Mouse (Mus musculus) cerebellum, adult 18-20 months (tissue): ENCODE results near the gene Brd3.

Source experiments
- DNase-seq, 2 experiments: peaks; one replicate each; pipeline ENCODE4 v3.0.0; 2021

The Brd3 gene

DNA sequence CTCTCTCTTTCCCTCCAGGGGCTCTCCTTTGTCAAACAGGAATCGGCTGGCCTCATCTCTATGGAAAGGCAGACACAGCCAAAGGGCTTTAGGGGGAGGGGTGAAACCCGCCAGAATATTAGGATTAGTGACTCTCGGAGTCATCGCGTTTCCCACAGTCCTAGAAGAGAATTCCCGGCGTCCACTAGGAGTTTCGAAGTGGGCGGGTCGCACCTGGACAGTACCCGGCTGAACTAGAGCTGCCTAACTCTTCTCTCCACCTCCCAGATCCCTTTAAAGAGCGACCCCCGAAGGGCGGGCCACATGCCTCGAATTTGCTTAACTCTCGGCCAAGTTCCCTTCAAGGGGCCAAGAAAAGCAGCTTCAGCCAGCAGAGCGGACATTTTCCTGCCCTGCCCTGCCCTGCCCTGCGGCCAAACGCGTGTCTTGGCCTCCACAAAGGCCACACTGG lies 82.3 kb downstream of the Brd3 start:
- no peak for DNase-seq

DNA sequence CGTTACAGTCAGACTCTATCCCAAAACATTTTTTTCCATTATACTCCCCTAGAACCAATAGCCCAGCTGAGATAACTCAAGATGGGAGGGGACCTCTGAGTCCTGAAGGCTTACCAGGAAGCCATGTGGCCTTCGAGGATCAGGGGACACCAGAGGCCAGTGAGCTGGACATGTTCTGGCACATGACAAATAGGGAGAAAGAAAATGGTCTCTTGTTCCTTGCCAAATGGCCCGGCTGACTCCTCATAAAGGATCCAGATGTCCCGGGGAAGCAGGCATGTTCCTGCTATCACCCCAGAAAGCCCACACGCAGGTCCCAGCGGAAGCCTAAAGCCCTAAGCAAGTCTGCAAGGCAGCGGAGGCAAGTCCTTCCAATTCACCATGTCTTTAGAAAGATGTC lies 83.9 kb downstream of the Brd3 start:
- no peak for DNase-seq

DNA sequence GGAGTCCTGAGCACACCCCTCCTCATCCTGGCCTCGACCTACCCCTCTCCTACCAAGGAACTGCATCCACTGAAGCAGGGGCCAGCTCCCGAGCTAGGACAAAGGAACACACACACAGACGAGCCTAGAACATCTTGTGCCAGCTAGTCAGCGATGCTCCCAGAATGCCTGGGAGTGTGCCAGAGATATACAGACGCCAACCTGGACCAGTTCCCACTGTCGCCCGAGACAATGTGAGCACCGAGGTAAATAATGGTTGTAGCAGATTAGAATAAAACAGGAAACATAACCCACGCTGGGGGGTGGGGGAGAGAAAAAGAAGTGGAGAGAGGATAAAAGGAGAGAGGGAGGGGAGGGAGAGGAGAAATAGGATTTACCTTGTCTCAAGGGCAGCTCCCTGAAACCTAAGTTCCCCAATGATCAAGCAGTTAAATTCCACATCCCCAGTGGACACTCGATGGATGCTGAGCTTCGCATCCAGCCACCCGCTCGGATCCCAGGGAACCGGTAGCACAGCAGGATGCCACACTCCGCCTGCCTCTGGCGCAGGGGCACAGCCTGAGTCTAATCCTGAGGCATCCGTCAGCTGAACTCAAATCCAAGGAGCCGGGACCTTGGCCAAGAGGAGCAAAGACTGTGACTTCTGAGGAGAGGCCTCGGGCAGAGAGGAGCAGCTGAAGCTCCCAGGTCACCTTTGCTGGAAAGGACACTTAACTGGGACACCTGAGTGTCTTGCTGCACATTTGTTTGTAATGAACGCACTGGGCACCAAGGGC lies 86.0 kb downstream of the Brd3 start:
- DNase-seq = peak; percentile 60 to 70

DNA sequence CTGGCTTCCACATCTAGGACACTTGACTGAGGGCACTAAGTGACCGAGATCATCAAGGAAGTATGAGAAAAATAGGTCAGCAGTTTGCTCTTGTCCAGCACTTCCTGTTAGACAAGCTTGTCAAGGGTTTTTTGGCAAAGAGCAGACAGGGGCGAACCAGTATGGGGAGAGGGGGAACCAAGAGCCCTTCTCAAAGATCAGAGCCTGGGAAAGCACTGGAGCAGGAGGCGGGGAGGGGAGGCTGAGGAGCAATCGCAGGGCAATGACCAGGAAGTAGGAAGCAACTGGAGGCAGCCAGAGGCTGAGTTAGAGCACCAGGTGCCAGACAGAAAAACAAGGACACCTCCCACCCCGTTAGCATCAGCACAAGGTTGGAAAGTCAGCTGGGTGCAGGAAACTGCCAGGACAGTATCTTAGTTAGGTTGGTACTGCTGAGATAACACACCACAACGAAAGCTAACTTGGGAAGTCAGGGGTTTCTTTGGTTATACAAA lies 88.8 kb downstream of the Brd3 start:
- no peak for DNase-seq

DNA sequence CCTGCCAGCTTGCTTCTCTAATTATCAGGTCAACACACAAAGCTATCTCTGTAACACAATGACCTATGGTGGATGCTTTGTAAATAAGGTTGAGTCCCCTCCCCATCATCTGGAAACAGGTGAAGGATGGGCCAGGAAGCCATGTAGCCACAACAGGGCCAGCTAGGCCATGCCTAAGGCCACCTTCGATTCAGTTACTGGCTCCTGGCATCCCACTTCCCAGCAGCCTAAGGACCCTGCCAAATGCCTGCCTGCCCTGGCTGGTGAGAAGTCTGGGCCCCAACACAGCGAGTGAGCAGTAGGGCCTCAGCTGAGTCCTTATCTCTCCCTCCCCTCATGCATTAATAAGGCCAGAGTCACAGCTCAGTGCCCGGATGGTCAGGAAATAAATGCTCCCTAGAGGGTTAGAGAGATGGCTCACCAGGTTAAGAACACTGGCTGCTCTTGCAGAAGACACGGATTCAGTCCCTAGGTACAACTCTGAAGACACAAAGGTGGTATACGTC lies 89.8 kb downstream of the Brd3 start:
- no peak for DNase-seq

DNA sequence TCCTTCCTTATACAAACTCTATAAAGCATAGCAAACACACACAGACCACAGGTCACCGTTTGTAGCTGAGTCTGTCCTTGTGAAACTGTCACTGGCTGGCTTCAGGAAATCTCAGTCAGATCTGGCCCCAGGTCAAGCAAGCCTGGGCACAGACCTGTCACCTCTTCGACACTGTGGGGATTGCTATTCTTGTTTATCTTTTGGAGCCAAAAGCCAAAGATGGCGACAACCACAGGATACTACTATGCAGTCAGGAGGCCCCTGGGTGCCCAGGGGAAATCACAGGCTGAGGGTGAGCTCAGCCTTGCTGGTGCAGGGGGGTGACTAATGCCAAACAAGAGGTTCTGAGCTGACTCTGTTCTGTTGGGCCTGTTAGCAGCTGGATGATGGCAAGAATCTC lies 91.0 kb downstream of the Brd3 start:
- no peak for DNase-seq

DNA sequence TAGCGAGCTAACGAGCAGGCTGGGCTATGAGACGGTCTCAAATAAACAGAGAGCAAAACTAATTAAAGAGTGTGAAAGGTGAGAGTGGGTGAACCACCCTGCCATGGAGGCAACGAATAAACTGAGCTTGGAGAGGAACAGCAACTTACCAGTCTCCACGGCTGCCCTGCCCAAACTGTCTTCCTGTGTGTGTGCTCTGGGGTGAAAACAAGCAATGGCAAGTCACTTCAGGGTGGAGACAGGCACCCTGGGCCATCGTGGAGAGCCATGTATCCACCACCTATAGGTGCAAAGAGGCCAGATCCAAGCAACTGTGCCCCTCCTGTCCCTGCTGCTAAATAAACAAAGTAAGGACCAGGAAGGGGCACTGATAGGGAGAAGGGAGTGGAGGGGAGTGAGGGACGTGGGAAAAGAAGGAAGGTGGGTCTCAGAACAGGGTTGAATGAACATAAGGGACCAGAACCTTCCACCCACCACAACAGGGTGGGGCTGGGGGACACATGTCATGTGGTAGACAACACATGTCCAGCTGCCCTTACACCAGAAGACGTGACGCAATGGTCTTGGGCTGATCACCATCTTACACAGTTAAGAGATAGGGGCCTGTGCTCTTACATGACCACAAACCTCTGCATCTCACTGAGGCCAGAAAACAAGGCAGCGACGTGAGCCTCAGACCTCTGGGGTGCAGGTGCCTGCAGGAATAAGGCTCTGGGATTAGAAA lies 92.2 kb downstream of the Brd3 start:
- no peak for DNase-seq

DNA sequence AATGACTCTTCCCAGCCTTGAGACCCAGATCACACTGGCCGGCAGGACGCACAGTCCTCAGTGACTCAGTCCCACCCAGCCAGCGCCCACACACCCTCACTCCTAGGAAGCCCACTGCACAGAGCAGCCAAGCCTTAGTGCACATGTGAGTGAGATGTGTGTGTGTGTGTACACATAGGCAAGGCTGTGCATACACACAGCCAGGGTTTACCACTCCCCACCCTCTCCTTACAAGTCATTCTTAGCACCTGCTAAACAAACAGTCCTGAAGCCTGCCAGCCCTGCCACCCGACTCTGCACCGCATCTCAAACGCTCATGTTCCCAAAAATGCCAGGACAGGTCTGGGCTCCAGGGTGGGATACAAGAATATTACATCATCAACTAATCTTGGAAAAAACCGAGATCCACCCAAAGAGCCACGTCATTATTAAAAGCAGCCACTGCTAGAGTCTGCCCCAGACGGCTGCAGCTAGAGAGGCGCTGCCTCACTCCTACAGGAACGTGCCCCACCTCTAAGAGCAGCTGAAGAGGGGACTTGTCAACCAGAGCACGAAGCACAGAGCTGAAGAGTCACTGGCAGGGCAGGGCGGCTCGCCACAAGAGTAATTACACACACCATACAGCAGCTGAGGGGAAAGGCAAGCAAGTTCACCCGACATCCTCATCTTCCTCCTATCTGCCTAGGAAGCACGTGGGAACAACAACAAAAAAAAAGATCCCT lies 93.4 kb downstream of the Brd3 start:
- DNase-seq = no peak

DNA sequence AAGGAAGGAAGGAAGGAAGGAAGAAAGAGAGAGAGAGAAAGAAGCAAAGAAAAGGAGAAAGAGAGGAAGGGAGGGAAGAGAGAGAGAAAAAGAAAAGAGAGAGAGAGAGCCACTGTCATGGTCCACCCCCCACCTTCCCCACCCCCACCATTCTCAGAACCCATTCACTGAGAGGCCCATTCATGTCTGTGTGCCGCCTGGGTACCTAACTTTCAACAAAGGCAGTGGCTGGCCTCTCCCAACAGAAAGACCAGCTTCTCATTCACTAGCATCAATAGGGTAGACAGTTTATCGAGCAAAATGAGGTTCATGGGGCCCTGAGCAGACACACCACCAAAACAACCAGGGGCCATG lies 93.9 kb downstream of the Brd3 start:
- DNase-seq = no peak

DNA sequence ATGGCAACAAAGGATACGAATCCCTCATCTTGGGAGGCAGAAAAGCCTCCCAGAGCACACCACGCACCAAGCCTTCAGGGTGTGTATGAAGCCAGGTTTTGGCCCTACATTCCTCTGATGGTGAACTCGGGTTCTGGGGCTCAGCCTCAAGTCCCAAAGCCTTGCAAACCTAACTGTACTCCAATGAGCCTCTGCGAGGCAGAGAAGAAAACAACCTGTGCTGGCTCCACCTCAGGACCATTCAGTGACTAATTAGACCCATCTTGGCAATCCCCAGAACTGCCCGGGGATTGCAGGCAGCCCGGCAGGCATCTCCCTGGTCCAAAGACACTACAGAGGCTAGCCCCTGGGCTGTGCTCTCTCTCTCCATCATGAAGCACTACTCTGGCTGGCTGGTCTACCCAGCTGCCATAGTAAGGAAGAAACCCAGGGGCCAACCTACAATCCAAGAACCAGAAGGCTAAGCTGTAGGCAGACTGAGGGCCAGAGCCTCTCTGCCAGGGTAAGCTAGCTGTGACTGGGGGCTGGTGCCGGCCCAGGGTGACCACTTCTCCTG lies 95.1 kb downstream of the Brd3 start:
- DNase-seq = no peak

DNA sequence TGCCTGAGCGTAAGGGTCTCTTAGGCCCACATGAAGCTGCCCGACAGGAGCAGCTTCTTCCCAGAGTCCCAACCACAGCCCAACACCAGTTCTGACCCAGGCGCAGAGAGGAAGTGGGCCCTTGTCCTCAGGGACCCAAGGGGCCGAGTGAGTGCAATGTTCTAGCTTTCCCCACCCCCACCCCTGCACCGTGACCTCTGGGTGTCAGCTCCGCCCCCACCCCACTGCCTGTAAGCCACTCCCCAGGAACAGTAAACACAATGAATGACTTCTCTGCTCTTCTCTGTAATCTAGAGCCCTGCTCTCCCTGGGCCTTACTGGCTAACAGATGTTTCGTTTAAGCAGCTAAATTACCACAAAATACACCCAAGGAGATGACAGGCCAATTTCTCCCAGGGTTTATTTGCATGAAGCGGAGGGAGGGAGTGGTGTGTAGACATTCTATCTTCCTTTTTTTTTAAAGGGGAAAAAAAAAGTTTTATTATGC lies 95.7 kb downstream of the Brd3 start:
- DNase-seq = no peak

DNA sequence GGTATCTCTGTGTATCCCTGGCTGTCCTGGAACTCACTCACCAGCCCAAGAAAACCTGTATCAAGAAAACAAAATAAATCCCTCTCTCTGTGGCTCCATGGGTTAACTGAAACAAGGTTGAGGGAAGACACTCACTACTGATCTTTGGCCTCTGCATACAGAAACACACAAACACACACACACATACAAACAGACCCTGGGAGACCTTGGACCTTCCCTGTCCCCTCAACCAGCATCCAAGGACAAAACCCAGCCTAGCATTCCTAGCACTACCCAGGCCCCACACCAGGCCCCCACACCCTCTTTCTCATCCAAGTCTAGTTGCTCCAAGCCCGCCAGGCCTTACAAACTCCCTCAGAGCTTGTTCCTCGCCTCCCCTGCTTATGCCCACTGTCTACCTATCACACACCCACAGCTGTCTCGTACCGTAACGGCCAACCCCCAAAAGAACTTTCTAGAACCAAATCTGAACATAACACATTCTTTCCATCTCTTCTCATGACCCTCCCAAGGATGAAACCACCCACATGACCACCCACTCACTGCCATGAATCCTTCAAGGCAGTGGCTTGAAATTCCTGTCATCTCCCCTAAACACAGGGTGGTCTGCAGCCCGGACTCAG lies 96.8 kb downstream of the Brd3 start:
- DNase-seq = no peak

DNA sequence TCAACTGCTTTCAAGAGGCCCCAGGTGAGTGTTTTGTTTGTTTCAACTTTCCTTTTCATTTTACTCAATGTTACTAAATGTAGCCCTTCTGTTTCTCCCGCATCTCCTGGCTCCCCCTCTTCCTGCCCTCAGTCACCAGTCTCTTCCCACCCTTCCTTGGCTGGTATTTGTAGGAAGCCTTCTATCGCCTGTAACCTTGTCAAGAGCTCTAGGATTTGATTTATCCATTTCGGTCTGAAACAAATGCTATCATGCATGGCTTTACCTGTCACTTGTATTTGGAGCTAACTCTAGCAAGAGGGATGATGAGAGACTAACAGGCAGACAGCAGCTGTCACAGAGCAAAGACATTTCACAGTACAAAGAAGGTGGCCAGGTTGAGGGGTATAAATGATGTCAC lies 99.3 kb downstream of the Brd3 start:
- DNase-seq = no peak

DNA sequence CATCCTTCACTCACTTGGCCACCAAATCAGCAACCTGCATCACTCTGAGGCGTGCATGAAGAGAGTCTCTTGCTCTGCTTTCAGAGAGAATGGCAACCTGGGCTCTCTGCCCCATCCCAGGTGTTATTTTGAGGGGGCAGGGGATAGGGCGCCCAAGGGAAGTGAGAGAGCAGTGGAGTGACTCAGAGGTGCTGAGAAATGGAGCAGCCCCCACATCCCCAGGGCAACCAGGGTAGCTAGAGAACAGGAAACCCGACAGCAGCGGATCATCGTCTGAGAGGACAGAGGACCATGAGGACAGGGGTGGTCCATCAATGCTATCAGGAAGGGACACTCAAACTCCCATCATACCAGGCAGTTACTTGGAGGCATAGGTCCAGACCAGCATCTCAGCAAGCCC lies 100.5 kb downstream of the Brd3 start:
- no peak for DNase-seq

DNA sequence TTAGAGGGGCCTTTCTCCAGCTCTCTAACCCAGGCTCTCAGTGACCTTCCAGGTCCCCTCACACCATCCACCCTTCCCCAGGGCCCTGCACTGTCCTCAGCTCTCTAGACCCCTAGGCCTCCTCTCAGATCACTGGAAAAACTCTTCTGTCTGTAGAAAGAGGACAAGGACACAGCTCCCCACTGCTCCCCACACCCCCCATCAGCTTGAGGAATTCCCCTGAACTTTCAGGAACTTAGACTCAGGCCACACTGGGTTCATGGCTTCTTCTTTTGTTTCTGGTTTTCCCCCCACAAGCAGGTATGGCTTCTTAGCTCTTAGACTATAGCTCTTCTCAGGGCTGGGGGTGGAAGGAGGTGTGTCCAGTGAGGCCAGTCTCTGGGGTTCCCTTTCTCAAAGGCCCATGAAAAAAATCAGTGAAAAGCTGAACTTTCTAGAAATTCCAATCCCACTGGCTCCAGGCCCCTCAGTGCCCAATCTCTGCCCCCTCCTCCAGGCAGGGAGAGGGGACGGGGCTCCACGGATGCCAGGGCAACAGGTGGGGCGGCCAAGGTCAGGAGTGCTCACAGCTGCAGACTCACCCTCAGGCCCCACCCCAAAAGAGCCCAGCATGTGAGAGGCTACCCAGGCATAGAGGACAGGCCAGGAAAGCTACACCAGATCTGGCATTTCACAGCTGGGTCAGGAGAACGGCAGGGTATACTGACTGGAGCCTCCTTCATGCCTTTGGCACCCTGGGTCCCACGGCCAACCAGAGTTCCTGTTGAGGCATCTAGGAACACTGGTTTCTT lies 102.2 kb downstream of the Brd3 start:
- DNase-seq = no peak

DNA sequence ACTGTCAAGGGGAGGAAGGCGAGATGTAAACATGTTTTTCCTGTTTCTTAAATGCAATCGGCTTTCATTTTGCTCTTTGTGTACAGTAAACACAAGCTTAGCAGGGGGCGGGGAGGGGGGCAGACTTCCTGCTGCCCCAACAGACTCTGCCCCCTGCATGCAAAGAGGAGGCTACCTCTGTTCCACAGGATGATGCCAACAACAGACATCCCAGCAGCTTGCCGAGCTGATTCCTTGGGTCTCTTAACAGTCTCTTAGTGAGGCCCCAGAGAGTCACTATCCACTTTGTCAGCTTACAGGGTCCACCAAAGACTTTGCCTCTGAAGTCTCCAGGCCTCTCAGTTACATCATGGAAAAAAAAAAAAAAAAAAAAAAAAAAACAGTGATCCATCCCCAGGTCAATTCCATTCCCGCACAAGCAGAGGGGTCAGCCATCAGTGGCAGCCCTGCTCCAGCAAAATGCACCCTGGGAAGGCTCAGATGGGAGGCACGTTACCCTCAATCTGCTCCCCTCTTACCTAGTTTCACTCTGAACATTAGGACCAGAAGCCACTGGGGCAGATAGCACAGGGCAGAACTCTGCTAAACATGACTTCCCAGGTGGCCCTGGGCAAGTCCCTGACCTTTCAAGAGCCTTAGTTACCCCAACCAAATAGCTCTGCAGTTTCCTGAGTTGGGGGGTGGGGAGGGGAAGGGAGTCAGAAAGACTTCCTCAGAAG lies 102.9 kb downstream of the Brd3 start:
- DNase-seq = no peak

DNA sequence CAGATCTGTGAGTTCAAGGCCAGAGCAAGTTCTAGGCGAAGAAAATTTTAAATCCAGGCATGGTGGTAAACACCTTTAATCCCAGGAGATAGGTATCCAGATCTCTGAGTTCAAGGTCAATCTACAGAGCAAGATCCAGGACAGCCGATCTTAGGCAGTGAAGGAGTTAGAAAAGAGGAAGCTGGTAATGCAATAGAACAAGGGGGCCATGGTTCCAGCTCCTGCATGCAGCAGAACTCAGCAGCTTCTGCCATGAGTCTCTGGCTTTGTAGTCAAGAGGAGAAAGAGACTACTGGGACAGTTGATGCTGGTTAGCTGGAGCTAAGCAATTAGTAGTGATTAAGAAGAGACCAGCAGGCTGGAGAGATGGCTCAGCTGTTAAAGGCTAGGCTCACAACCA lies 105.9 kb downstream of the Brd3 start:
- no peak for DNase-seq

DNA sequence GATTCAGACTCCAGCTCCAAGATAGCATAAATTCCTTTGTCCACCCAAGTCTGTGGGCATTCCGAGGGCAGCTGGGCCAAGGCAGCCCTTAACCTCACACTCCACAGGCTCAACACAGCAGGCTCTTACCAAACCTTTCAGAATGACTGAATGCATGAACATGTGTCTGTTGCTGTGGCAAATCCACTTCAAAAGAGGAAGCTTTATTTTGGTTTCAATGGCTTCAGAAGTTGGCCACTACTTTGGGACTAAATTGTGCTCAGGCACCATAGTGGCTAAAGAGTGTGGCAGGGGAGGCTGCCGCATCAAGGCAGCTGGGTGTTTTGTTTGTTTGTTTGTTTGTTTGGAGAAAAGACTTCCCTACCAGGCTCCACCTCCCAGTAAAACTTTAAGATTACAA lies 107.4 kb downstream of the Brd3 start:
- DNase-seq = no peak

DNA sequence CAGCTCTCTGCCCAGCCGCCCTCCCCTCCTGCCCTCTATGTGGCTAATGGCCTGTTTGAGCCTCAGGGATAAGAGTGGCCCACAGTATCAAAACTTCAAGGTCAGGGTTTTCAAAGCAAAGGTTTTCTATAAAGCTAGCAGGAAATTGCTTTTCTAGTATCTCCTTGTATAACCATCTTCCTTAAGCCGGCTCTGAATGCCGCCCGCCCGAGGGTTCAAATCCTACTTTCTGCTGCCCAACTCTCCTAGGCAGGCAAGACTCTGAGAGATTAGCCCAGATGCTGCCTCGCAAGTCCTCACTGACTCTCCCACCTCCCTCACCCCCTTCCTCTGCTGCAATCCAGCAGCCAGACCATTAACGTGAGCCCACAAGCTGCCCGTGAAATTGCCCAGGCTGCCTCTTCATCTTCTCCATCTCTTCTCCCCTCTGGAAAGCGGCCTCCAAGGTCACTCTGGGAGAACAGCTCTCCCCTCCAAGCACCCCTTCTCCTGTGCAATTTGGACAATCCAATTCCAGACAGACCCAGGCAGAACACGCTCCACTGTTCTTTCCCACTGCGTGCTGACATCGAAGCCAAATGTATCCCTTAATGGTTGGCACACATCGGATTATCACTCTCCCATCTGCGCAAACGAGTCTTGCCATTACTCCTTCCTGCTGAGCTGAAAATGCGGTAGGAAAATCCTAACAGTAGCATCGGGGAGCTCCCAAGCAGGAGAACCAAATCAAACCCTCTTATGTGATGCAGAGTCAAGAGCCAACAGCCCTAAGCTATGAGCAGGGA lies 110.6 kb downstream of the Brd3 start:
- no peak for DNase-seq
